Mouse (Mus musculus) testis, adult 2 months (tissue): Measurements from ENCODE around the gene Gm49405.

ENCODE experiments used
- CTCF ChIP-seq: fragments of 200-500 bp; IDR thresholded peaks from 2 replicates; pipeline ENCODE4 v1.5.1; 2012; ENCODE audit warnings: low read depth, mild to moderate bottlenecking, inconsistent platforms, low read length, moderate library complexity; ENCODE audit not compliant: control insufficient read depth, insufficient read depth, insufficient replicate concordance
- POLR2A ChIP-seq: fragments of 200-500 bp; IDR thresholded peaks from 2 replicates; pipeline ENCODE4 v1.6.1; 2012; ENCODE audit warnings: low read depth, mild to moderate bottlenecking, inconsistent platforms, low read length, moderate library complexity; ENCODE audit not compliant: control insufficient read depth

DNA sequence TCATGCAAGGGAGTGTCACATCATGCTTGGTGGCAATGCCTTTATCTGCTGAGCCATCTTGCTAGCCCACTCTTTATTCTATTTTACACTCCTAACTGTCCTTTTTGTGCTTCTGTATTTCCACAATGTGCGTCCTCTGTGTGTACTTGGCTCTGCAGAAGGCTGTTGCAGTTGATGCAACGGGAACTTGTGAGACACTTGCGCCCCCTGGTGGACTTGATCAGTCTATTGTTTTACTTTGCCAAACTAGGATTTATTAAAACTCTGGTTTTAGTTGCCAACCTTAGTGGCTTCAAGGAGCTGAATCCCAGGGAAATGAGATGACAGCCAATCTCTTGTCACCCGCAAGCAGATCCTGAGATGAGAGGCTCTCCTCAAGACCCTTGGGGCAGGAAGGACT is 47.4 kb downstream of the Gm49405 start:
- TF ChIP-seq CTCF = peak; percentile 59; the same call in 1 of the 2 replicates
- no peak for TF ChIP-seq POLR2A
